Mouse (Mus musculus): Measurements from ENCODE around the gene Cenpv.

Cenpv gene

GRCm38 (mm10) chr11:62539089-62539890 lies at the start of gene Cenpv:
Gene Cenpv (minus strand): TSS chr11:62539261.
- DNase-seq (ENCODE audit: low spot score): peak; percentile 28

GRCm38 (mm10) chr11:62587034-62587433 lies 48.0 kb upstream of the Cenpv start:
- DNase-seq (ENCODE audit: low spot score): no peak

GRCm38 (mm10) chr11:62584671-62585206 lies 45.7 kb upstream of the Cenpv start:
- DNase-seq (ENCODE audit: low spot score): no peak

- no peak for DNase-seq (ENCODE audit: low spot score)
Observed at GRCm38 (mm10) chr11:62583031-62583430, 44.0 kb upstream of the Cenpv start.

- DNase-seq (ENCODE audit: low spot score): no peak
Observed at GRCm38 (mm10) chr11:62576530-62577152, 37.6 kb upstream of the Cenpv start.

GRCm38 (mm10) chr11:62575659-62576438 lies 36.8 kb upstream of the Cenpv start:
- DNase-seq (ENCODE audit: low spot score): no peak

GRCm38 (mm10) chr11:62575297-62575658 lies 36.2 kb upstream of the Cenpv start:
- DNase-seq (ENCODE audit: low spot score): peak; percentile 56

GRCm38 (mm10) chr11:62574703-62575085 lies 35.6 kb upstream of the Cenpv start:
- no peak for DNase-seq (ENCODE audit: low spot score)

GRCm38 (mm10) chr11:62573959-62574702 lies 35.1 kb upstream of the Cenpv start, which contains the start of gene Trpv2:
Gene Trpv2 (plus strand): TSS chr11:62574486.
- DNase-seq (ENCODE audit: low spot score): no peak

GRCm38 (mm10) chr11:62568300-62568699 lies 29.2 kb upstream of the Cenpv start:
- DNase-seq (ENCODE audit: low spot score): no peak

- DNase-seq (ENCODE audit: low spot score): no peak
Observed at GRCm38 (mm10) chr11:62566211-62566610, 27.1 kb upstream of the Cenpv start.

- DNase-seq (ENCODE audit: low spot score): no peak
Observed at GRCm38 (mm10) chr11:62565747-62566146, 26.7 kb upstream of the Cenpv start.

GRCm38 (mm10) chr11:62563590-62563989 lies 24.5 kb upstream of the Cenpv start:
- DNase-seq (ENCODE audit: low spot score): no peak

GRCm38 (mm10) chr11:62560463-62561016 lies 21.5 kb upstream of the Cenpv start:
- DNase-seq (ENCODE audit: low spot score): no peak

- no peak for DNase-seq (ENCODE audit: low spot score)
Observed at GRCm38 (mm10) chr11:62558961-62559646, 20.0 kb upstream of the Cenpv start.

GRCm38 (mm10) chr11:62558152-62558551 lies 19.1 kb upstream of the Cenpv start:
- no peak for DNase-seq (ENCODE audit: low spot score)

- no peak for DNase-seq (ENCODE audit: low spot score)
Observed at GRCm38 (mm10) chr11:62557205-62557604, 18.1 kb upstream of the Cenpv start.

- DNase-seq (ENCODE audit: low spot score): no peak
Observed at GRCm38 (mm10) chr11:62555896-62556412, 16.9 kb upstream of the Cenpv start.

GRCm38 (mm10) chr11:62554934-62555517 lies 16.0 kb upstream of the Cenpv start:
- DNase-seq (ENCODE audit: low spot score): no peak

- no peak for DNase-seq (ENCODE audit: low spot score)
Observed at GRCm38 (mm10) chr11:62554163-62554855, 15.2 kb upstream of the Cenpv start.
